12 mouse cellular contexts compared by ENCODE assay signal in genomic region chr3:99288302-99288701, GRCm38 (mm10). TPM values are rescaled to one million over a fixed set of nuclear protein-coding genes. Genes with fewer than 3 reads are reported as not detected.
A peak's percentile ranks its signal among the peaks of the same experiment; 100 is the strongest.
DNase-seq lines count a peak whose midpoint lies in the region; ATAC-seq and TF ChIP-seq lines count a peak whose summit lies in the region.
"Had no signal": no experiment of that assay in that cellular context is flagged by ENCODE, and none has a peak within 500 bp of the region (broad histone marks: within the 10 kb centered on the region; RNA-seq: fewer than 3 reads in every experiment).

No protein-coding gene starts in this region.

- peak; percentile 38 for TF ChIP-seq CTCF in left cerebral cortex, adult 2 months (IDR thresholded peaks at IDR 0.05)
- TF ChIP-seq CTCF in ES-Bruce4 (IDR thresholded peaks at IDR 0.05; ENCODE audit: low read depth, low read length), result peak; percentile 43

- intact Hi-C loops in left cerebral cortex, adult 2 months (cut with DNase I), result no loop called here
- intact Hi-C loops in left cerebral cortex, postnatal 36 days (cut with DNase I), result no loop called here

- H3K4me1 ChIP-seq in ES-Bruce4 (ENCODE audit: control insufficient read depth, insufficient read depth, low read length), result no peaks in the 10 kb centered on the region
- H3K4me1 ChIP-seq in limb, embryonic 11.5 days (ENCODE audit: control insufficient read depth, insufficient read depth, low read length), result no peaks in the 10 kb centered on the region; the same call in 1 of the 2 replicates
- H3K4me1 ChIP-seq in midbrain, embryonic 14.5 days (ENCODE audit: control insufficient read depth, insufficient read depth, low read length), result no peaks in the 10 kb centered on the region
- H3K4me1 ChIP-seq: lung, embryonic 15.5 days had no signal

- H3K36me3 ChIP-seq in ES-Bruce4 (ENCODE audit: control insufficient read depth, insufficient read depth, low read length, poor library complexity, severe bottlenecking), result no peaks in the 10 kb centered on the region
- no peaks in the 10 kb centered on the region; the same call in 1 of the 2 replicates for H3K36me3 ChIP-seq in limb, embryonic 11.5 days (ENCODE audit: control insufficient read depth, insufficient read depth, low read length)
- no peaks in the 10 kb centered on the region for H3K36me3 ChIP-seq in midbrain, embryonic 14.5 days (ENCODE audit: control insufficient read depth, insufficient read depth, low read length)
- H3K36me3 ChIP-seq: forebrain, embryonic 12.5 days; lung, embryonic 15.5 days had no signal

- no peak overlapping the region for H3K9ac ChIP-seq in ES-Bruce4 (ENCODE audit: low read depth, poor library complexity, severe bottlenecking)
- H3K9ac ChIP-seq in limb, embryonic 11.5 days (ENCODE audit: low read length), result no peak overlapping the region
- H3K9ac ChIP-seq in midbrain, embryonic 14.5 days (replicated peaks; ENCODE audit: low read length), result no peak overlapping the region
- H3K9ac ChIP-seq: forebrain, embryonic 12.5 days; lung, embryonic 15.5 days had no signal

- no peaks in the 10 kb centered on the region for H3K9me3 ChIP-seq in ES-Bruce4 (replicated peaks; ENCODE audit: control insufficient read depth, insufficient read depth, low read length, poor library complexity, severe bottlenecking)
- H3K9me3 ChIP-seq in limb, embryonic 11.5 days (ENCODE audit: control insufficient read depth, low read length), result no peaks in the 10 kb centered on the region
- H3K9me3 ChIP-seq in midbrain, embryonic 14.5 days (ENCODE audit: control insufficient read depth, low read length), result no peaks in the 10 kb centered on the region
- H3K9me3 ChIP-seq: forebrain, embryonic 12.5 days; lung, embryonic 15.5 days had no signal

- WGBS in limb, embryonic 11.5 days, result 66% methylated on average over 2 of the region's 2 CpGs
- WGBS in midbrain, embryonic 14.5 days, result 63% methylated on average over 2 of the region's 2 CpGs

- no peak for TF ChIP-seq POLR2A in ES-Bruce4 (IDR thresholded peaks at IDR 0.05; ENCODE audit: insufficient read depth, low read length)

- H3K4me2 ChIP-seq in limb, embryonic 11.5 days (ENCODE audit: low read depth, severe bottlenecking), result no peak overlapping the region
- H3K4me2 ChIP-seq in midbrain, embryonic 14.5 days (ENCODE audit: low read length), result no peak overlapping the region
- H3K4me2 ChIP-seq: forebrain, embryonic 12.5 days; heart, embryonic 11.5 days; lung, embryonic 15.5 days had no signal

- no peak overlapping the region for H3K4me3 ChIP-seq in left cerebral cortex, adult 2 months
- H3K4me3 ChIP-seq in ES-Bruce4 (ENCODE audit: low read depth, low read length), result no peak overlapping the region
- H3K4me3 ChIP-seq in limb, embryonic 11.5 days (ENCODE audit: low read depth, low read length), result no peak overlapping the region
- H3K4me3 ChIP-seq in midbrain, embryonic 14.5 days (replicated peaks; ENCODE audit: low read depth, low read length), result no peak overlapping the region
- H3K4me3 ChIP-seq: forebrain, embryonic 12.5 days; lung, embryonic 15.5 days had no signal

- H3K27ac ChIP-seq in left cerebral cortex, adult 2 months, result no peak overlapping the region
- no peak overlapping the region for H3K27ac ChIP-seq in ES-Bruce4 (ENCODE audit: insufficient read depth, low read length)
- no peak overlapping the region for H3K27ac ChIP-seq in limb, embryonic 11.5 days (replicated peaks; ENCODE audit: low read depth, low read length)
- no peak overlapping the region for H3K27ac ChIP-seq in midbrain, embryonic 14.5 days (replicated peaks; ENCODE audit: low read depth, low read length)
- H3K27ac ChIP-seq: forebrain, embryonic 12.5 days; lung, embryonic 15.5 days had no signal

- no peak for TF ChIP-seq EP300 in ES-Bruce4 (IDR thresholded peaks at IDR 0.05; ENCODE audit: insufficient read depth, low read depth, low read length)

- DNase-seq in adrenal gland, postnatal 25 days, result peak; percentile 5
- no peak for DNase-seq in adrenal gland, adult 8-10 months
- no peak for DNase-seq in left cerebral cortex, adult 2 months (ENCODE audit: extremely low spot score in 1 of 2, low spot score in 2 of 2)
- no peak for DNase-seq in left cerebral cortex, postnatal 36 days (ENCODE audit: low spot score in 2 of 2)
- peak; percentile 26 for DNase-seq in limb, embryonic 11.5 days (ENCODE audit: low spot score)
- no peak for DNase-seq in midbrain, embryonic 14.5 days
- DNase-seq in adipocyte (ENCODE audit: low spot score), result no peak
- DNase-seq: layer of hippocampus, postnatal 36 days had no signal

- no peak for ATAC-seq in limb, embryonic 11.5 days (ENCODE audit: insufficient number of reproducible peaks, low FRiP score, low TSS enrichment, low read depth)
- no peak for ATAC-seq in midbrain, embryonic 14.5 days (ENCODE audit: low FRiP score, low TSS enrichment)

- no peaks in the 10 kb centered on the region for H3K27me3 ChIP-seq in ES-Bruce4 (ENCODE audit: control insufficient read depth, insufficient read depth, low read length, poor library complexity, severe bottlenecking)
- H3K27me3 ChIP-seq in limb, embryonic 11.5 days (ENCODE audit: control insufficient read depth, insufficient read depth, low read length), result no peaks in the 10 kb centered on the region
- no peaks in the 10 kb centered on the region for H3K27me3 ChIP-seq in midbrain, embryonic 14.5 days (ENCODE audit: control insufficient read depth, insufficient read depth, low read length)
- H3K27me3 ChIP-seq: forebrain, embryonic 12.5 days; lung, embryonic 15.5 days had no signal

RNA-seq across cellular contexts. Expression of gene Tbx15, which starts 48.1 kb away (rescaled TPM):
- 0.55 TPM in 1 of 2 replicates, not detected in the other for total RNA-seq in adrenal gland, postnatal 25 days (2021)
- total RNA-seq in adrenal gland, adult 8-10 months (2022), result 1 to 10 TPM in 1 of 4 experiments, under 1 TPM in 3; 0.35 to 1.4 (median 0.45) TPM
- total RNA-seq in left cerebral cortex, adult 2 months (2021), result 1 to 10 TPM in 1 of 2 experiments, under 1 TPM in 1; 0.87 to 1.1 TPM
- 1 to 10 TPM in 1 of 2 experiments, under 1 TPM in 1; 0.84 to 1.1 TPM for total RNA-seq in left cerebral cortex, postnatal 36 days (2021)
- polyA plus RNA-seq in ES-Bruce4 (2011; ENCODE audit: insufficient read depth, insufficient read length, low read depth, missing spikeins), result 1.1 and 1.7 TPM in 2 replicates
- polyA plus RNA-seq in limb, embryonic 11.5 days (2014; fragmentation: Nextera tagmentation; extraction: Ambion mirVana), result 50.7 and 55.2 TPM in 2 replicates
- 0.13 and 0.92 TPM in 2 replicates for polyA plus RNA-seq in midbrain, embryonic 14.5 days (2014; fragmentation: Nextera tagmentation; extraction: Ambion mirVana)

Comparison
In these comparisons a context has a peak if more than half of its experiments do, and no peak if none do; other contexts are left out.
1. DNase-seq: peak in adrenal gland, postnatal 25 days (single experiment) and limb, embryonic 11.5 days (single experiment); none in adrenal gland, adult 8-10 months (single experiment), left cerebral cortex, adult 2 months (0 of 2), left cerebral cortex, postnatal 36 days (0 of 2), midbrain, embryonic 14.5 days (single experiment) and adipocyte (single experiment).